Mouse (Mus musculus) MEL (cell line): ENCODE results near the gene Tacr3.

ENCODE experiments used
- CHD2 ChIP-seq: IDR thresholded peaks from 2 replicates; pipeline ENCODE4 v1.6.1; 2011; ENCODE audit warnings: low read length, improper control_type of control experiment
- CTCF ChIP-seq, 3 experiments: IDR thresholded peaks in 2 of 3; conservative IDR thresholded peaks in 1 of 3; 2 replicates each; pipeline ENCODE4 v1.5.1; 2011 to 2012; ENCODE audit warnings: low read length in 3 of 3, low read depth in 2 of 3, mild to moderate bottlenecking in 2 of 3, improper control_type of control experiment in 1 of 3, inconsistent platforms in 1 of 3, mixed read lengths in 1 of 3, moderate library complexity in 1 of 3; ENCODE audit not compliant: control insufficient read depth in 1 of 3, insufficient read depth in 1 of 3, poor library complexity in 1 of 3, severe bottlenecking in 1 of 3
- EP300 ChIP-seq, 2 experiments: IDR thresholded peaks; 2 replicates each; pipeline ENCODE4 v1.6.1; 2011; ENCODE audit warnings: improper control_type of control experiment in 2 of 2, low read length in 2 of 2, low read depth in 1 of 2, mild to moderate bottlenecking in 1 of 2
- GATA1 ChIP-seq: IDR thresholded peaks from 2 replicates; pipeline ENCODE4 v1.6.1; 2011; ENCODE audit warnings: low read depth, low read length, improper control_type of control experiment
- MAFK ChIP-seq: IDR thresholded peaks from 2 replicates; pipeline ENCODE4 v1.6.1; 2011; ENCODE audit warnings: low read depth, mild to moderate bottlenecking, low read length, improper control_type of control experiment, borderline replicate concordance
- MAX ChIP-seq: IDR thresholded peaks from 2 replicates; pipeline ENCODE4 v1.6.1; 2011; ENCODE audit warnings: low read length, improper control_type of control experiment
- MEF2A ChIP-seq: IDR thresholded peaks from 2 replicates; pipeline ENCODE4 v1.6.1; 2014; ENCODE audit warnings: low read depth, mild to moderate bottlenecking, inconsistent platforms, low read length, improper control_type of control experiment; ENCODE audit not compliant: poor library complexity, insufficient replicate concordance, severe bottlenecking; ENCODE audit errors: extremely low read depth
- POLR2A ChIP-seq, 2 experiments: IDR thresholded peaks; 2 replicates each; pipeline ENCODE4 v1.6.1; 2011 to 2012; ENCODE audit warnings: low read length in 2 of 2, mild to moderate bottlenecking in 2 of 2, control low read depth in 1 of 2, improper control_type of control experiment in 1 of 2, low read depth in 1 of 2, moderate library complexity in 1 of 2; ENCODE audit not compliant: control insufficient read depth in 1 of 2, insufficient read depth in 1 of 2, poor library complexity in 1 of 2
- POLR2AphosphoS2 ChIP-seq: IDR thresholded peaks from 2 replicates; pipeline ENCODE4 v1.6.1; 2011; ENCODE audit warnings: low read length, improper control_type of control experiment
- SIN3A ChIP-seq: IDR thresholded peaks from 2 replicates; pipeline ENCODE4 v1.6.1; 2012; ENCODE audit warnings: low read length, improper control_type of control experiment, inconsistent platforms
- SMC3 ChIP-seq: IDR thresholded peaks from 2 replicates; pipeline ENCODE4 v1.6.1; 2011; ENCODE audit warnings: low read depth, low read length, improper control_type of control experiment
- USF1 ChIP-seq: IDR thresholded peaks from 2 replicates; pipeline ENCODE4 v1.6.1; 2014; ENCODE audit warnings: low read depth, mild to moderate bottlenecking, inconsistent platforms, low read length, improper control_type of control experiment, moderate library complexity
- USF2 ChIP-seq, 2 experiments: IDR thresholded peaks; 2 replicates each; pipeline ENCODE4 v1.6.1; 2011 to 2012; ENCODE audit warnings: improper control_type of control experiment in 2 of 2, low read length in 2 of 2, borderline replicate concordance in 1 of 2, inconsistent platforms in 1 of 2, low read depth in 1 of 2, mild to moderate bottlenecking in 1 of 2; ENCODE audit not compliant: insufficient read depth in 1 of 2

GRCm38 (mm10) chr3:134935461-134935860 is 106.7 kb downstream of the Tacr3 start:
- TF ChIP-seq CTCF (IDR thresholded peaks at IDR 0.05 in 2 of 3, conservative IDR thresholded peaks at IDR 0.05 in 1 of 3; ENCODE audit: control insufficient read depth in 1 of 3, insufficient read depth in 1 of 3, low read depth in 2 of 3, low read length in 3 of 3, poor library complexity in 1 of 3, severe bottlenecking in 1 of 3): no peak
- TF ChIP-seq MAX: no peak
- TF ChIP-seq GATA1: no peak
- no peak for TF ChIP-seq USF1
- no peak for TF ChIP-seq CHD2
- TF ChIP-seq SMC3: no peak
- no peak for TF ChIP-seq MEF2A
- no peak for TF ChIP-seq POLR2A (IDR thresholded peaks at IDR 0.05; ENCODE audit: control insufficient read depth in 1 of 2, insufficient read depth in 1 of 2, low read depth in 1 of 2, low read length in 2 of 2, poor library complexity in 1 of 2)
- no peak for TF ChIP-seq EP300 (IDR thresholded peaks at IDR 0.05; ENCODE audit: low read depth in 1 of 2, low read length in 2 of 2)
- no peak for TF ChIP-seq USF2 (IDR thresholded peaks at IDR 0.05; ENCODE audit: borderline replicate concordance in 1 of 2, insufficient read depth in 1 of 2, low read depth in 1 of 2, low read length in 2 of 2)
- no peak for TF ChIP-seq SIN3A
- TF ChIP-seq POLR2AphosphoS2: no peak
- TF ChIP-seq MAFK: no peak
